In the genomic region with DNA sequence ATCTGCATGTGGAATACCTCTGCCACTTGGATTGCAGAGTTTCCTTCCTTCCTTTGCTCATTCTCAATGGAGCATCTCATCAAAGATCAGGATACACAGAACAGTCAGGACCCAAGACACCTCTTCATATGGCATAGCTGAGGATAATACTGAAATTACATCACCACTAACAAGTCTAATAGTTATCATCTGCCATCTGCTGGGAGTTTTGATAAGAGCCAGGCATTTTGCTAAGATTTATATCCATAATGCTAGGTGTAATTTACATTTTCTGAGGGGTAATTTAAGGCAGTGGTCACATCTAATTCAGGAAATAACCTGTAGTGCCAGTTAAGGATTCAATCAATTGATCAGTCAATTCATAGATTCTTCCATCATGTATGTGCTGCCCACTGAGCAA, we compare ENCODE assay signal across 20 mouse cellular contexts.
DNase-seq lines count a peak whose midpoint lies in the region; ATAC-seq and TF ChIP-seq lines count a peak whose summit lies in the region.
"Had no signal": no experiment of that assay in that cellular context is flagged by ENCODE, and none has a peak within 500 bp of the region (broad histone marks: within the 10 kb centered on the region; RNA-seq: fewer than 3 reads in every experiment).

No protein-coding gene starts in this region.

- TF ChIP-seq POLR2A in CH12.LX (IDR thresholded peaks at IDR 0.05; ENCODE audit: low read depth, low read length) = no peak
- TF ChIP-seq POLR2A in kidney, adult 2 months (IDR thresholded peaks at IDR 0.05; ENCODE audit: low read depth, low read length) = no peak

- no peaks in the 10 kb centered on the region for H3K36me3 ChIP-seq in hindbrain, postnatal 0 days (ENCODE audit: insufficient read depth, low read length)
- H3K36me3 ChIP-seq in hindbrain, embryonic 14.5 days (replicated peaks; ENCODE audit: control insufficient read depth, insufficient read depth) = no peaks in the 10 kb centered on the region
- H3K36me3 ChIP-seq in lung, postnatal 0 days (ENCODE audit: insufficient read depth, low read length) = no peaks in the 10 kb centered on the region
- H3K36me3 ChIP-seq in CH12.LX (replicated peaks in 1 of 2; ENCODE audit: control insufficient read depth in 1 of 2, insufficient read depth in 1 of 2, low read length in 1 of 2) = no peaks in the 10 kb centered on the region
- no peaks in the 10 kb centered on the region for H3K36me3 ChIP-seq in stomach, postnatal 0 days (ENCODE audit: control insufficient read depth, insufficient read depth, low read length)
- H3K36me3 ChIP-seq in kidney, adult 2 months (ENCODE audit: control insufficient read depth, insufficient read depth, low read length) = no peaks in the 10 kb centered on the region
- H3K36me3 ChIP-seq: embryonic facial prominence, embryonic 12.5 days; heart, embryonic 15.5 days; hindbrain, embryonic 13.5 days had no signal

- in situ Hi-C loops in CH12.LX (cut with MboI; ENCODE audit: low pct_ligation_motif_present, low pct_unique_long_range_greater_than_20kb, low sequenced_read_pairs) = no loop called here

- no peak; the same call in 1 of the 2 replicates for TF ChIP-seq CTCF in hindbrain, postnatal 0 days (IDR thresholded peaks at IDR 0.05; ENCODE audit: low read depth)
- TF ChIP-seq CTCF in lung, postnatal 0 days (IDR thresholded peaks at IDR 0.05) = peak; percentile 13; the same call in 1 of the 2 replicates
- peak in 1 of 2 experiments; percentile 27; a peak in 2 of 4 replicates for TF ChIP-seq CTCF in CH12.LX (conservative IDR thresholded peaks at IDR 0.05 in 1 of 2, IDR thresholded peaks at IDR 0.05 in 1 of 2; ENCODE audit: low read depth in 2 of 2, low read length in 2 of 2)
- TF ChIP-seq CTCF in stomach, postnatal 0 days (IDR thresholded peaks at IDR 0.05; ENCODE audit: low read depth) = peak; percentile 15; the same call in 1 of the 2 replicates
- TF ChIP-seq CTCF in kidney, adult 2 months (conservative IDR thresholded peaks at IDR 0.05; ENCODE audit: insufficient read depth, insufficient read length, low read depth, low read length) = no peak

- TF ChIP-seq EP300 in lung, postnatal 0 days (IDR thresholded peaks at IDR 0.05) = no peak
- no peak for TF ChIP-seq EP300 in CH12.LX (IDR thresholded peaks at IDR 0.05; ENCODE audit: low read length)
- TF ChIP-seq EP300 in stomach, postnatal 0 days (optimal IDR thresholded peaks at IDR 0.05) = no peak

- peak; percentile 20 for TF ChIP-seq RAD21 in CH12.LX (IDR thresholded peaks at IDR 0.05; ENCODE audit: low read depth, low read length)

- no peaks in the 10 kb centered on the region for H3K4me1 ChIP-seq in hindbrain, postnatal 0 days (ENCODE audit: insufficient read depth, low read length)
- no peaks in the 10 kb centered on the region for H3K4me1 ChIP-seq in hindbrain, embryonic 14.5 days (replicated peaks; ENCODE audit: control insufficient read depth, insufficient read depth, low read length)
- no peaks in the 10 kb centered on the region for H3K4me1 ChIP-seq in lung, postnatal 0 days (ENCODE audit: insufficient read depth, low read depth, low read length)
- H3K4me1 ChIP-seq in CH12.LX (ENCODE audit: control insufficient read depth in 1 of 2, insufficient read depth in 2 of 2) = peaks cover 6 to 28% of the 10 kb centered on the region in 2 experiments; a peak in 3 of 4 replicates
- H3K4me1 ChIP-seq in stomach, postnatal 0 days (replicated peaks; ENCODE audit: control insufficient read depth, insufficient read depth) = no peaks in the 10 kb centered on the region
- no peaks in the 10 kb centered on the region for H3K4me1 ChIP-seq in kidney, adult 2 months (ENCODE audit: control insufficient read depth, insufficient read depth, low read length)
- H3K4me1 ChIP-seq: heart, embryonic 15.5 days; hindbrain, embryonic 13.5 days had no signal

- H3K79me2 ChIP-seq in CH12.LX (replicated peaks; ENCODE audit: control insufficient read depth, extremely low read depth, insufficient read depth, poor library complexity, severe bottlenecking) = no peaks in the 10 kb centered on the region

- no peaks in the 10 kb centered on the region for H3K9me3 ChIP-seq in hindbrain, postnatal 0 days (ENCODE audit: low read length)
- H3K9me3 ChIP-seq in hindbrain, embryonic 14.5 days (ENCODE audit: control insufficient read depth, low read length) = no peaks in the 10 kb centered on the region
- no peaks in the 10 kb centered on the region for H3K9me3 ChIP-seq in lung, postnatal 0 days (ENCODE audit: low read length)
- H3K9me3 ChIP-seq in CH12.LX (replicated peaks; ENCODE audit: low read length) = no peaks in the 10 kb centered on the region
- no peaks in the 10 kb centered on the region for H3K9me3 ChIP-seq in stomach, postnatal 0 days (ENCODE audit: control insufficient read depth, low read length)
- H3K9me3 ChIP-seq: embryonic facial prominence, embryonic 12.5 days; heart, embryonic 15.5 days; hindbrain, embryonic 13.5 days had no signal

- DNase-seq in hindbrain, postnatal 0 days (ENCODE audit: low spot score) = peak; percentile 42
- no peak for DNase-seq in hindbrain, embryonic 14.5 days (ENCODE audit: low spot score)
- no peak for DNase-seq in lung, postnatal 0 days (ENCODE audit: low spot score)
- DNase-seq in lung, adult 18-20 months = no peak
- DNase-seq in CH12.LX (ENCODE audit: extremely low read depth) = no peak
- no peak for DNase-seq in stomach, postnatal 0 days (ENCODE audit: low spot score)
- DNase-seq in kidney, adult 2 months = no peak
- DNase-seq: adrenal gland, postnatal 10 days; B cell, adult 2 months; cerebellum, adult 11-12 months; cerebellum, adult 9-10 months; cerebellum, postnatal 25 days; gastrocnemius, postnatal 14 days; heart, adult 2 months; heart, postnatal 14 days had no signal

- ATAC-seq in hindbrain, postnatal 0 days = no peak
- no peak for ATAC-seq in hindbrain, embryonic 14.5 days (ENCODE audit: low FRiP score)
- no peak for ATAC-seq in lung, postnatal 0 days
- no peak for ATAC-seq in stomach, postnatal 0 days (ENCODE audit: low FRiP score, low TSS enrichment)
- ATAC-seq: CD4-positive, CD25-positive, alpha-beta regulatory T cell, adult 4 months had no signal

- H3K4me3 ChIP-seq in hindbrain, postnatal 0 days (ENCODE audit: low read length) = no peak overlapping the region
- H3K4me3 ChIP-seq in hindbrain, embryonic 14.5 days (replicated peaks; ENCODE audit: low read length) = no peak overlapping the region
- H3K4me3 ChIP-seq in lung, postnatal 0 days (ENCODE audit: low read depth, low read length) = no peak overlapping the region
- H3K4me3 ChIP-seq in CH12.LX (replicated peaks in 1 of 3; ENCODE audit: low read depth in 2 of 3, low read length in 2 of 3, poor library complexity in 1 of 3) = no peak overlapping the region
- no peak overlapping the region for H3K4me3 ChIP-seq in stomach, postnatal 0 days (ENCODE audit: low read depth, low read length)
- no peak overlapping the region for H3K4me3 ChIP-seq in kidney, adult 2 months (ENCODE audit: insufficient read depth, low read depth, low read length)
- H3K4me3 ChIP-seq: embryonic facial prominence, embryonic 12.5 days; heart, adult 2 months; heart, embryonic 15.5 days; hindbrain, embryonic 13.5 days had no signal

- H3K4me2 ChIP-seq in hindbrain, postnatal 0 days (ENCODE audit: low read depth, low read length) = no peak overlapping the region
- H3K4me2 ChIP-seq in hindbrain, embryonic 14.5 days (replicated peaks) = no peak overlapping the region
- H3K4me2 ChIP-seq in lung, postnatal 0 days (replicated peaks; ENCODE audit: low read depth, low read length) = no peak overlapping the region
- H3K4me2 ChIP-seq in CH12.LX (ENCODE audit: insufficient read depth, low read depth, poor library complexity, severe bottlenecking) = no peak overlapping the region
- no peak overlapping the region for H3K4me2 ChIP-seq in stomach, postnatal 0 days (replicated peaks; ENCODE audit: low read depth)
- H3K4me2 ChIP-seq: embryonic facial prominence, embryonic 12.5 days; heart, embryonic 11.5 days; heart, embryonic 15.5 days; hindbrain, embryonic 13.5 days had no signal

- H3K27me3 ChIP-seq in hindbrain, postnatal 0 days (ENCODE audit: insufficient read depth, low read length) = no peaks in the 10 kb centered on the region
- H3K27me3 ChIP-seq in hindbrain, embryonic 14.5 days (ENCODE audit: control insufficient read depth, insufficient read depth, low read length) = no peaks in the 10 kb centered on the region
- H3K27me3 ChIP-seq in lung, postnatal 0 days (replicated peaks; ENCODE audit: insufficient read depth, low read length) = no peaks in the 10 kb centered on the region
- H3K27me3 ChIP-seq in CH12.LX (replicated peaks) = no peaks in the 10 kb centered on the region
- no peaks in the 10 kb centered on the region for H3K27me3 ChIP-seq in stomach, postnatal 0 days (ENCODE audit: control insufficient read depth, insufficient read depth, low read length)
- H3K27me3 ChIP-seq in kidney, adult 2 months (replicated peaks; ENCODE audit: control insufficient read depth, insufficient read depth, low read length) = no peaks in the 10 kb centered on the region
- H3K27me3 ChIP-seq: embryonic facial prominence, embryonic 12.5 days; heart, embryonic 15.5 days; hindbrain, embryonic 13.5 days had no signal

- H3K9ac ChIP-seq in hindbrain, postnatal 0 days (replicated peaks; ENCODE audit: low read length) = no peak overlapping the region
- no peak overlapping the region for H3K9ac ChIP-seq in hindbrain, embryonic 14.5 days
- H3K9ac ChIP-seq in lung, postnatal 0 days (replicated peaks; ENCODE audit: low read depth) = no peak overlapping the region
- H3K9ac ChIP-seq in CH12.LX (ENCODE audit: insufficient read depth, low read depth) = no peak overlapping the region
- H3K9ac ChIP-seq in stomach, postnatal 0 days (ENCODE audit: low read length) = no peak overlapping the region
- H3K9ac ChIP-seq: embryonic facial prominence, embryonic 12.5 days; heart, embryonic 15.5 days; hindbrain, embryonic 13.5 days had no signal

- H3K27ac ChIP-seq in hindbrain, postnatal 0 days = no peak overlapping the region
- H3K27ac ChIP-seq in hindbrain, embryonic 14.5 days = no peak overlapping the region
- H3K27ac ChIP-seq in lung, postnatal 0 days (ENCODE audit: low read length) = no peak overlapping the region
- H3K27ac ChIP-seq in CH12.LX (ENCODE audit: insufficient read depth, low read depth) = no peak overlapping the region
- H3K27ac ChIP-seq in stomach, postnatal 0 days (replicated peaks) = no peak overlapping the region
- no peak overlapping the region for H3K27ac ChIP-seq in kidney, adult 2 months (ENCODE audit: insufficient read depth, low read depth, low read length)
- H3K27ac ChIP-seq: embryonic facial prominence, embryonic 12.5 days; heart, adult 2 months; heart, embryonic 15.5 days; hindbrain, embryonic 13.5 days had no signal

- dilution Hi-C loops in CH12.LX (cut with MboI; ENCODE audit: extremely low pct_ligation_motif_present, extremely low pct_unique_long_range_greater_than_20kb, low sequenced_read_pairs) = no loop called here

TF ChIP-seq in CH12.LX, 34 proteins besides CTCF, POLR2A, EP300 and RAD21:
- TF ChIP-seq MAFK (IDR thresholded peaks at IDR 0.05; ENCODE audit: insufficient replicate concordance, low read length) (no peak), TBP (conservative IDR thresholded peaks at IDR 0.05; ENCODE audit: low read depth, low read length) (no peak), JUND (conservative IDR thresholded peaks at IDR 0.05; ENCODE audit: low read depth, low read length) (no peak), GABPA (IDR thresholded peaks at IDR 0.05; ENCODE audit: insufficient replicate concordance, low read depth, low read length) (no peak)
TF ChIP-seq in CH12.LX: peak in this region for 0.

Comparison
In these comparisons a context has a peak if more than half of its experiments do, and no peak if none do; other contexts are left out.
1. CTCF ChIP-seq: peak in lung, postnatal 0 days (single experiment) and stomach, postnatal 0 days (single experiment); none in hindbrain, postnatal 0 days (single experiment) and kidney, adult 2 months (single experiment).